Mouse (Mus musculus) activated CD4-positive, CD25-positive, alpha-beta regulatory T cell (primary cell): ENCODE results near the gene Gm49336. TPM values are rescaled to one million over a fixed set of nuclear protein-coding genes. Genes with fewer than 3 reads are reported as not detected.

Source experiments
- polyA plus RNA-seq, 2 experiments: library from polyadenylated mRNA; unstranded; fragments of 100-300 nt; shearing (Covaris generic); gene quantifications; one replicate each; pipeline ENCODE4 v1.2.1; 2017

The Gm49336 gene
- polyA plus RNA-seq: 10 to 100 TPM; 46.6 to 49.0 TPM

DNA sequence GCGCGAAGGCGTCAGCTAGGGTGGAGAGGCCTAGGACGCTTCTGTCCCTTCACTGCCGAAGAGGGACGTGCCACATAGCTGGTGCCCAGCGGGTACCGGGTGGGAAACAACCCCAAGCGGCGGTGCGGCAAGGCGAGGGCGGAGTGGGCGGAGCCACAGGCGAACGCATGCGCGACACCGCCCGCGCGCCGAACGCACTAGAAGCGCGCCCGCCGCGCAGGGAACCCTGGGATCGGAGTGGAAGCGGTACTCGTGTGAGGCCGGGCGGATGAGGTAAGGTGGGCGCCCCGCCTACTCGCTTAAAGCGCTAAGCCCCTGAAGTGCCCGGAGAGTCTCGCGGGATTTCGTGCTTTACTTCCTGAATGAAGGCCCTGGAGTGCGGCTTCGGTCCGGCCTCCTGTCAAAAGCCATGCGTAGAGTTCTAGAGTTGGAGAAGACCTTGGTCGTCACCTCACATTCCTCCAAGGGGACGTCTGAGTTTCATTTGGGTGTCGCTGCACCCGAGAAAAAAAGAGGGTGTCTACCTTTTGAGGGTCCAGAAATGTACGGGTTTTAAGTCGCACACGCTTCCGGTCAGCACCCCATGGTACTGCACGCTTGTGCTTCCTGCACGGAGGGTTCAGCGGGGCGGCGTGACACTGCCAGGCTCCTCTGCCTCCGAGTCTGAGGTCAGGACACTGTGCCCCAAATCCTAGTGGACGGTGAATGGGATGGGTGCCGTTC, at the start of gene Gm49336, which contains the start of gene Nupl1:
TSS of gene Gm49336 (minus strand) at position 227 of the 723 bp plus-strand sequence.
TSS of gene Nupl1 (minus strand) at position 151 of the 723 bp plus-strand sequence.

DNA sequence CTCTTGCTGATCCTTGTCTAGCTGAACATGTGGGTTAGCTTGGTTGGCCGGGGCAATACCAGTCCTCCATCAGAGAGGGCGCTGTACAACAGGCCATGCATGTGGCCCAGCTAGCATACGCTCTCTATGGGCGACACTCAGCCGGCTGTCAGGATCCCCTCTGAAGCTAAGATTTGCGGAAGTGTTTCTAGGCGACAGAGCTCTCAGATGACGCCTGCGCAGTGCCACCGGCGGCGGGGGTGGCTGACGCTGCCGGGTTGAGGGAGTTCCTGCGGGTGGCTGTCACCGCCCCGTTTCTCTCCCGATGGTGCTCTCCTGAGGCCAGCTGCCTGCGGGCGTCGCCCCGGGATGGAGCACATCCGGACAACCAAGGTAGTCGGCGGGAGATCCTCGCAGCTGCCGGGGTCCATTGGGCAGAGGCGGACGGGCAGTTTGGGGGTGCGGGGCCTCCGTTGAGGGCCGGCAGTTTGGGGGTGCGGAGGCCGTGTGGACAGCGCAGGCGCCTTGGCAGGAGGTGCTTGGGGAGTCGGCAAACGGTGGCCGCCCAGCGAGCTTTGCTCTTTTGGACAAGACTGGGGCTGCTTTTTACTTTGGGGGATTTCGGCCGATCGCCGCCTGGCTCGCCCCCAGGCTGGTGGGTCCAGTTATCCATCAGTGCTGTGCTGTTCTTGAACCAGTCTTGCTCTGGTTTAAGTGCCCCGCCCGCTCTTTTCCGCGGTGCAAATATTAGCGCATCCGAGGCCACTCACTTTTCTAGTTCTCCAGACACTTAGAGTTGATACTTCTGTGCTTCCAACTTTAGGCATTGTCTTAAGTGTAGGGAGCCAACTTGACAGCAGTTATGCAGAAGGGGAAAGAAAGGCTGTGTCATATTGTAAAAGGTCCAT, 13.9 kb upstream of the Gm49336 start, which contains the start of gene Mtmr6:
TSS of gene Mtmr6 (plus strand) at position 239 of the 887 bp plus-strand sequence.

DNA sequence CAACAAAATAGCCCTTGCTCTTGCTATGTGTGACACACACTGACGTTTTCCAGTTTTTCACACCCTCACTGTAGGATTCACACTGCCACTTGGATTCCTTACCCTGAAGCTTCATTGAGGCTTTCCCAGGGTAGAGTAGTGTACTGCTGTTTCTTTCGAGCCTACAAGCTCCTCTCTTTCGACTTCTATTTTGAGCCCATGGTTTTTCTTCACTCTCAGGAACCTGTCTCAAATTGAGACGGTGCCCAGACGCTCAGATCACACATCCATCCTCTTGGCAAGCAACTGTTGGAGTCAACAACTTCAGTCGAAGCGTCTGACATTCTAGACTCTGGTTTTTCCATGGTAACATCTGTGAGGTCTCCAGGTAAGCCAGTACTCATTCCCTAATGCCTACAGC, 54.4 kb downstream of the Gm49336 start, which contains the start of gene Atp8a2:
TSS of gene Atp8a2 (minus strand) at position 296 of the 400 bp plus-strand sequence.

Other genes with a start within 250 kb of the Gm49336 start
- gene Atp8a2, start 54.3 kb downstream of the Gm49336 start, polyA plus RNA-seq: 1 to 10 TPM; 1.2 TPM
- under 1 TPM in 1 of 2 experiments, not detected in 1; 0.69 TPM for gene Nupl1, start 76 bp downstream of the Gm49336 start, polyA plus RNA-seq
- 10 to 100 TPM; 62.4 to 64.9 TPM for gene Mtmr6, start 13.7 kb upstream of the Gm49336 start, polyA plus RNA-seq
- under 1 TPM in 1 of 2 experiments, not detected in 1; 0.25 TPM for gene Amer2, start 121.8 kb upstream of the Gm49336 start, polyA plus RNA-seq